Mouse (Mus musculus) testis, adult 2 months (tissue): Measurements from ENCODE around the gene Cldn9.

Source experiments
- CTCF ChIP-seq: fragments of 200-500 bp; IDR thresholded peaks from 2 replicates; pipeline ENCODE4 v1.5.1; 2012; ENCODE audit warnings: low read depth, mild to moderate bottlenecking, inconsistent platforms, low read length, moderate library complexity; ENCODE audit not compliant: control insufficient read depth, insufficient read depth, insufficient replicate concordance
- POLR2A ChIP-seq: fragments of 200-500 bp; IDR thresholded peaks from 2 replicates; pipeline ENCODE4 v1.6.1; 2012; ENCODE audit warnings: low read depth, mild to moderate bottlenecking, inconsistent platforms, low read length, moderate library complexity; ENCODE audit not compliant: control insufficient read depth

- no peak for TF ChIP-seq CTCF
- no peak for TF ChIP-seq POLR2A
Observed at GRCm38 (mm10) chr17:23719455-23719854, 35.6 kb upstream of the Cldn9 start.
